ENCODE assay signal across 14 mouse cellular contexts in genomic region chr3:30080827-30081226, GRCm38 (mm10).
DNase-seq lines count a peak whose midpoint lies in the region; ATAC-seq lines count a peak whose summit lies in the region.
"Had no signal": no experiment of that assay in that cellular context is flagged by ENCODE, and none has a peak within 500 bp of the region (broad histone marks: within the 10 kb centered on the region; RNA-seq: fewer than 3 reads in every experiment).

No protein-coding gene starts in this region.

- H3K36me3 ChIP-seq in hindbrain, embryonic 15.5 days, result no peaks in the 10 kb centered on the region
- no peaks in the 10 kb centered on the region for H3K36me3 ChIP-seq in hindbrain, embryonic 10.5 days
- H3K36me3 ChIP-seq in lung, embryonic 15.5 days, result no peaks in the 10 kb centered on the region
- H3K36me3 ChIP-seq in limb, embryonic 10.5 days, result no peaks in the 10 kb centered on the region
- H3K36me3 ChIP-seq: embryonic facial prominence, embryonic 13.5 days; heart, embryonic 10.5 days; liver, embryonic 13.5 days; midbrain, embryonic 13.5 days; neural tube, embryonic 13.5 days had no signal

- H3K27me3 ChIP-seq in hindbrain, embryonic 15.5 days, result no peaks in the 10 kb centered on the region
- no peaks in the 10 kb centered on the region for H3K27me3 ChIP-seq in hindbrain, embryonic 10.5 days (ENCODE audit: insufficient read depth, poor library complexity, severe bottlenecking)
- no peaks in the 10 kb centered on the region for H3K27me3 ChIP-seq in lung, embryonic 15.5 days
- H3K27me3 ChIP-seq in limb, embryonic 10.5 days (ENCODE audit: low read depth, poor library complexity, severe bottlenecking), result no peaks in the 10 kb centered on the region
- H3K27me3 ChIP-seq: liver, embryonic 13.5 days; midbrain, embryonic 13.5 days; neural tube, embryonic 13.5 days had no signal

- peak; percentile 15 for DNase-seq in adrenal gland, adult 2 months
- no peak for DNase-seq in adrenal gland, postnatal 4 days (ENCODE audit: low spot score in 2 of 2)
- no peak for DNase-seq in hindbrain, embryonic 10.5 days (ENCODE audit: low spot score)
- no peak for DNase-seq in lung, postnatal 14 days
- DNase-seq in limb, embryonic 10.5 days (ENCODE audit: low spot score), result no peak
- no peak for DNase-seq in retina, postnatal 1 day
- DNase-seq: liver, embryonic 13.5 days had no signal

- peak; percentile 45; the same call in 1 of the 2 replicates for ATAC-seq in hindbrain, embryonic 15.5 days (ENCODE audit: low FRiP score, low read depth)
- no peak; the same call in 1 of the 2 replicates for ATAC-seq in lung, embryonic 15.5 days (ENCODE audit: borderline replicate concordance, extremely low read depth, low FRiP score, low TSS enrichment)
- ATAC-seq: activated CD4-positive, CD25-positive, alpha-beta regulatory T cell, adult 4 months; midbrain, embryonic 13.5 days had no signal

- no peaks in the 10 kb centered on the region for H3K4me1 ChIP-seq in hindbrain, embryonic 15.5 days (replicated peaks)
- H3K4me1 ChIP-seq in hindbrain, embryonic 10.5 days (replicated peaks), result peaks cover 5% of the 10 kb centered on the region
- peaks cover 14% of the 10 kb centered on the region for H3K4me1 ChIP-seq in lung, embryonic 15.5 days
- peaks cover 47% of the 10 kb centered on the region for H3K4me1 ChIP-seq in limb, embryonic 10.5 days
- H3K4me1 ChIP-seq: embryonic facial prominence, embryonic 13.5 days; liver, embryonic 13.5 days had no signal

- no peak overlapping the region for H3K4me2 ChIP-seq in hindbrain, embryonic 15.5 days
- H3K4me2 ChIP-seq in lung, embryonic 15.5 days, result no peak overlapping the region
- H3K4me2 ChIP-seq: embryonic facial prominence, embryonic 13.5 days; liver, embryonic 13.5 days; midbrain, embryonic 13.5 days; neural tube, embryonic 13.5 days had no signal

- H3K27ac ChIP-seq in hindbrain, embryonic 15.5 days (replicated peaks), result no peak overlapping the region
- H3K27ac ChIP-seq in hindbrain, embryonic 10.5 days, result no peak overlapping the region
- H3K27ac ChIP-seq in lung, embryonic 15.5 days, result peak overlapping the region; percentile 35
- peak overlapping the region; percentile 72 for H3K27ac ChIP-seq in limb, embryonic 10.5 days
- H3K27ac ChIP-seq: embryonic facial prominence, embryonic 13.5 days; heart, embryonic 10.5 days; liver, embryonic 13.5 days; midbrain, embryonic 13.5 days; neural tube, embryonic 13.5 days had no signal

- H3K9me3 ChIP-seq in hindbrain, embryonic 15.5 days, result no peaks in the 10 kb centered on the region
- H3K9me3 ChIP-seq in hindbrain, embryonic 10.5 days, result no peaks in the 10 kb centered on the region
- H3K9me3 ChIP-seq in lung, embryonic 15.5 days, result no peaks in the 10 kb centered on the region
- H3K9me3 ChIP-seq in limb, embryonic 10.5 days (replicated peaks), result no peaks in the 10 kb centered on the region
- H3K9me3 ChIP-seq: embryonic facial prominence, embryonic 13.5 days; heart, embryonic 10.5 days; liver, embryonic 13.5 days; midbrain, embryonic 13.5 days; neural tube, embryonic 13.5 days had no signal

- no peak overlapping the region for H3K4me3 ChIP-seq in hindbrain, embryonic 15.5 days
- no peak overlapping the region for H3K4me3 ChIP-seq in hindbrain, embryonic 10.5 days
- H3K4me3 ChIP-seq in lung, embryonic 15.5 days, result no peak overlapping the region
- no peak overlapping the region for H3K4me3 ChIP-seq in limb, embryonic 10.5 days
- H3K4me3 ChIP-seq: embryonic facial prominence, embryonic 13.5 days; heart, embryonic 10.5 days; liver, embryonic 13.5 days; midbrain, embryonic 13.5 days; neural tube, embryonic 13.5 days had no signal

- WGBS in hindbrain, embryonic 15.5 days, result 59% methylated on average over 7 of the region's 7 CpGs
- 79% methylated on average over 7 of the region's 7 CpGs for WGBS in hindbrain, embryonic 10.5 days
- 64% methylated on average over 7 of the region's 7 CpGs for WGBS in lung, embryonic 15.5 days
- 74% methylated on average over 7 of the region's 7 CpGs for WGBS in limb, embryonic 10.5 days

- no peak overlapping the region for H3K9ac ChIP-seq in hindbrain, embryonic 15.5 days
- H3K9ac ChIP-seq in lung, embryonic 15.5 days, result no peak overlapping the region
- H3K9ac ChIP-seq: embryonic facial prominence, embryonic 13.5 days; liver, embryonic 13.5 days; midbrain, embryonic 13.5 days; neural tube, embryonic 13.5 days had no signal

Comparison
In these comparisons a context has a peak if more than half of its experiments do, and no peak if none do; other contexts are left out.
1. H3K27ac ChIP-seq: peak in lung, embryonic 15.5 days (single experiment) and limb, embryonic 10.5 days (single experiment); none in hindbrain, embryonic 15.5 days (single experiment) and hindbrain, embryonic 10.5 days (single experiment).